Mouse (Mus musculus) liver, embryonic 11.5 days (tissue): ENCODE data around the gene Ube2t. TPM values are rescaled to one million over a fixed set of nuclear protein-coding genes. Genes with fewer than 3 reads are reported as not detected.

Experiments
- ATAC-seq: fragments of 200-750 bp; cut with Nextera tagmentation; replicated peaks from 2 replicates; pipeline ENCODE4 v1.8.0; 2017; ENCODE audit warnings: moderate number of reproducible peaks, mild to moderate bottlenecking, moderate TSS enrichment, moderate library complexity; ENCODE audit not compliant: low FRiP score
- DNase-seq: peaks from one replicate; pipeline ENCODE4 v3.0.0-alpha.2; 2017; ENCODE audit warnings: low spot score
- H3K27ac ChIP-seq: fragments of 300-500 bp; sonication (generic); 2 replicates; pipeline ENCODE4 v1.5.1; 2014; ENCODE audit warnings: mild to moderate bottlenecking, low read depth, low read length, control low read depth
- H3K27me3 ChIP-seq: fragments of 300-500 bp; sonication (generic); replicated peaks from 2 replicates; pipeline ENCODE4 v1.6.1; 2014; ENCODE audit warnings: low read length, mixed read lengths; ENCODE audit not compliant: control insufficient read depth, insufficient read depth
- H3K36me3 ChIP-seq: fragments of 300-500 bp; sonication (generic); 2 replicates; pipeline ENCODE4 v1.6.1; 2014; ENCODE audit warnings: mild to moderate bottlenecking, low read length, moderate library complexity, mixed read lengths; ENCODE audit not compliant: control insufficient read depth, insufficient read depth
- H3K4me1 ChIP-seq: fragments of 300-500 bp; sonication (generic); replicated peaks from 2 replicates; pipeline ENCODE4 v1.6.1; 2014; ENCODE audit warnings: low read length, mixed read lengths; ENCODE audit not compliant: control insufficient read depth, insufficient read depth
- H3K4me2 ChIP-seq: fragments of 300-500 bp; sonication (generic); 2 replicates; pipeline ENCODE4 v1.6.1; 2014; ENCODE audit warnings: mild to moderate bottlenecking, control low read depth, moderate library complexity
- H3K4me3 ChIP-seq: fragments of 300-500 bp; sonication (generic); 2 replicates; pipeline ENCODE4 v1.5.1; 2014; ENCODE audit warnings: low read depth, low read length, control low read depth
- H3K9ac ChIP-seq: fragments of 300-500 bp; sonication (generic); 2 replicates; pipeline ENCODE4 v1.6.1; 2014; ENCODE audit warnings: low read depth, low read length, control low read depth
- H3K9me3 ChIP-seq: fragments of 300-500 bp; sonication (generic); 2 replicates; pipeline ENCODE4 v1.6.1; 2016; ENCODE audit warnings: low read length, inconsistent platforms, mixed read lengths; ENCODE audit not compliant: control insufficient read depth
- WGBS: fragments of 180-500 bp; shearing (Covaris S2); extraction: QIAGEN DNeasy Blood & Tissue Kit; methylation state at CpG from one replicate; pipeline ENCODE4 v1.1.7; 2014; 5-methylcytosine and 5-hydroxymethylcytosine counted together
- polyA plus RNA-seq: library from polyadenylated mRNA; unstranded; fragments of >200 nt; fragmentation: Nextera tagmentation; extraction: Ambion mirVana; gene quantifications from 2 replicates; pipeline ENCODE4 v1.2.1, GENCODE M21; 2014

Ube2t gene
- polyA plus RNA-seq, 1 experiment from 2014 or later: 55.7 TPM

GRCm38 (mm10) chr1:134947590-134947989 lies 14.8 kb upstream of the Ube2t start:
- ATAC-seq: no peak
- no peaks in the 10 kb centered on the region for H3K4me1 ChIP-seq

GRCm38 (mm10) chr1:134949946-134950345 lies 12.4 kb upstream of the Ube2t start:
- Histone ChIP-seq H3K9me3 (no peaks in the 10 kb centered on the region), H3K4me1 (no peaks in the 10 kb centered on the region), H3K36me3 (no peaks in the 10 kb centered on the region), H3K27ac (no peak overlapping the region), H3K4me3 (no peak overlapping the region), H3K27me3 (no peaks in the 10 kb centered on the region), H3K9ac (no peak overlapping the region), H3K4me2 (no peak overlapping the region)
- DNase-seq (no peak), ATAC-seq (no peak)
- 91% methylated on average over 3 of the region's 3 CpGs for WGBS

More at GRCm38 (mm10) chr1:134947590-134947989, 14.8 kb upstream of the Ube2t start:
- no peaks in the 10 kb centered on the region for H3K36me3 ChIP-seq
- no peak for DNase-seq
- H3K4me3 ChIP-seq: no peak overlapping the region
- 88% methylated on average over 7 of the region's 7 CpGs for WGBS
- no peaks in the 10 kb centered on the region for H3K27me3 ChIP-seq
- no peak overlapping the region for H3K4me2 ChIP-seq
- H3K27ac ChIP-seq: no peak overlapping the region
- no peak overlapping the region for H3K9ac ChIP-seq
- H3K9me3 ChIP-seq: no peaks in the 10 kb centered on the region

GRCm38 (mm10) chr1:134955050-134955636 lies 7.2 kb upstream of the Ube2t start:
- Histone ChIP-seq H3K27ac (peak overlapping the region; percentile 81), H3K4me1 (no peaks in the 10 kb centered on the region), H3K27me3 (no peaks in the 10 kb centered on the region), H3K9me3 (no peaks in the 10 kb centered on the region), H3K4me3 (peak overlapping the region; percentile 86), H3K4me2 (peak overlapping the region; percentile 87), H3K36me3 (no peaks in the 10 kb centered on the region), H3K9ac (peak overlapping the region; percentile 89)
- DNase-seq (no peak), ATAC-seq (peak; percentile 16; the same call in 1 of the 2 replicates)
- WGBS: 5% methylated on average over 16 of the region's 16 CpGs

- no peaks in the 10 kb centered on the region for H3K4me1 ChIP-seq
- peak; percentile 89 for DNase-seq
- H3K4me2 ChIP-seq: peak within 1 kb of the TSS; percentile 87
- H3K36me3 ChIP-seq: no peaks in the 10 kb centered on the region
- H3K9ac ChIP-seq: peak within 1 kb of the TSS; percentile 89
- no peaks in the 10 kb centered on the region for H3K9me3 ChIP-seq
- peak within 1 kb of the TSS; percentile 86 for H3K4me3 ChIP-seq
- under 1% methylated on average over 39 of the region's 39 CpGs for WGBS
- ATAC-seq: peak; percentile 99
- H3K27ac ChIP-seq: peak within 1 kb of the TSS; percentile 81
- H3K27me3 ChIP-seq: no peaks in the 10 kb centered on the region
These were observed 6.7 kb upstream of the Ube2t start, which contains the start of gene Ppp1r12b for GRCm38 (mm10) chr1:134955637-134956176. Ppp1r12b (minus strand) TSS chr1:134955942.

- Histone ChIP-seq H3K4me2 (peak overlapping the region; percentile 92; the same call in 1 of the 2 replicates), H3K27ac (no peak overlapping the region), H3K4me3 (no peak overlapping the region), H3K27me3 (no peaks in the 10 kb centered on the region), H3K9ac (no peak overlapping the region), H3K4me1 (peaks cover 8% of the 10 kb centered on the region), H3K9me3 (no peaks in the 10 kb centered on the region), H3K36me3 (0 out of 2 replicates have a peak, but pooled peaks cover 3% of the 10 kb centered on the region)
- ATAC-seq (no peak), DNase-seq (no peak)
- 59% methylated on average over 7 of the region's 7 CpGs for WGBS
These were observed 1.7 kb upstream of the Ube2t start for GRCm38 (mm10) chr1:134960634-134961033.

GRCm38 (mm10) chr1:134962821-134963220 lies 456 bp downstream of the Ube2t start:
- H3K36me3 ChIP-seq: peaks cover 11% of the 10 kb centered on the region; the same call in 1 of the 2 replicates
- WGBS: 3% methylated on average over 11 of the region's 11 CpGs
- H3K27me3 ChIP-seq: no peaks in the 10 kb centered on the region
- ATAC-seq: peak; percentile 73
- peak overlapping the region; percentile 92 for H3K4me2 ChIP-seq
- peaks cover 8% of the 10 kb centered on the region for H3K4me1 ChIP-seq
- no peaks in the 10 kb centered on the region for H3K9me3 ChIP-seq
- peak overlapping the region; percentile 79 for H3K4me3 ChIP-seq
- H3K27ac ChIP-seq: peak overlapping the region; percentile 52; the same call in 1 of the 2 replicates
- H3K9ac ChIP-seq: peak overlapping the region; percentile 85
- no peak for DNase-seq

- DNase-seq (no peak), ATAC-seq (no peak)
- Histone ChIP-seq H3K27ac (no peak overlapping the region), H3K4me2 (no peak overlapping the region), H3K4me3 (no peak overlapping the region), H3K27me3 (no peaks in the 10 kb centered on the region), H3K4me1 (peaks cover 8% of the 10 kb centered on the region), H3K9me3 (no peaks in the 10 kb centered on the region), H3K9ac (no peak overlapping the region), H3K36me3 (peaks cover 22% of the 10 kb centered on the region)
- 90% methylated on average over 2 of the region's 2 CpGs for WGBS
These were observed 3.1 kb downstream of the Ube2t start for GRCm38 (mm10) chr1:134965430-134965829.

- no peak overlapping the region for H3K4me2 ChIP-seq
- WGBS: 64% methylated on average over 1 of the region's 1 CpGs
- no peak for ATAC-seq
- no peaks in the 10 kb centered on the region for H3K9me3 ChIP-seq
- H3K4me1 ChIP-seq: no peaks in the 10 kb centered on the region
- no peak for DNase-seq
- H3K9ac ChIP-seq: no peak overlapping the region
- peaks cover 10% of the 10 kb centered on the region for H3K36me3 ChIP-seq
- H3K4me3 ChIP-seq: no peak overlapping the region
- H3K27me3 ChIP-seq: no peaks in the 10 kb centered on the region
- H3K27ac ChIP-seq: no peak overlapping the region
These were observed 10.6 kb downstream of the Ube2t start for GRCm38 (mm10) chr1:134972920-134973319.
